Mouse (Mus musculus): Measurements from ENCODE around the gene Fam19a2.

DNA sequence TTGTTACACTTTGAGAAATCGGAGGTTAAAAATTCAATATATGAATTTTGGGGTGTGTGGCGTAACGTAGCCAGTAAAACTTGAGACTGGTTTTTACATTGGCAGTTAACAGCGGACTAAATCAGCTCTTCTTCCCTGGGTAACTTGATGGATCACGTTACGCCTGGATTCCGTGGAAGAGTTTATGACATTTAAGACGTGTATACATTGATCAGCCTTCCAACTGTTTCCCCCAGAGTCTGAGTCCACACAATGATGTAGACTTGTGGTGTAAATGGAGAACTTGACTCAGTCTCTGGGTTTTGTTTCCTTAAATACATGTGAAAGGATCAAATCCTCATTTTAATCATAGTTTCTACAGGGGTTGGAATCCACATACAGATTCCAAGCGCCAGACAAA is 11.9 kb upstream of the Fam19a2 start:
- TF ChIP-seq MAFK (IDR thresholded peaks at IDR 0.05; ENCODE audit: insufficient read depth, low read depth, low read length) (no peak), HCFC1 (IDR thresholded peaks at IDR 0.05; ENCODE audit: borderline replicate concordance, insufficient read depth, low read length) (no peak), CHD2 (IDR thresholded peaks at IDR 0.05; ENCODE audit: low read depth, low read length) (no peak)

All from ES-E14 (cell line).